Mouse (Mus musculus) embryonic facial prominence, embryonic 12.5 days (tissue): Measurements from ENCODE around the gene 2210011C24Rik. TPM values are rescaled to one million over a fixed set of nuclear protein-coding genes. Genes with fewer than 3 reads are reported as not detected.

Experiments used
- ATAC-seq: fragments of 200-750 bp; cut with Nextera tagmentation; 2 replicates; pipeline ENCODE4 v1.8.0; 2017; ENCODE audit not compliant: insufficient number of reproducible peaks, insufficient read depth, low FRiP score, low TSS enrichment
- H3K27ac ChIP-seq: fragments of 300-500 bp; sonication (generic); 2 replicates; pipeline ENCODE4 v1.5.1; 2016; ENCODE audit warnings: mild to moderate bottlenecking
- H3K27me3 ChIP-seq: fragments of 300-500 bp; sonication (generic); 2 replicates; pipeline ENCODE4 v1.6.1; 2016; ENCODE audit warnings: mild to moderate bottlenecking, moderate library complexity
- H3K36me3 ChIP-seq: fragments of 300-500 bp; sonication (generic); 2 replicates; pipeline ENCODE4 v1.6.1; 2016; ENCODE audit warnings: mild to moderate bottlenecking
- H3K4me1 ChIP-seq: fragments of 300-500 bp; sonication (generic); 2 replicates; pipeline ENCODE4 v1.6.1; 2016
- H3K4me2 ChIP-seq: fragments of 300-500 bp; sonication (generic); replicated peaks from 2 replicates; pipeline ENCODE4 v1.6.1; 2016; ENCODE audit warnings: mild to moderate bottlenecking, moderate library complexity
- H3K4me3 ChIP-seq: fragments of 300-500 bp; sonication (generic); 2 replicates; pipeline ENCODE4 v1.5.1; 2016; ENCODE audit warnings: mild to moderate bottlenecking
- H3K9ac ChIP-seq: fragments of 300-500 bp; sonication (generic); 2 replicates; pipeline ENCODE4 v1.6.1; 2016; ENCODE audit warnings: mild to moderate bottlenecking, moderate library complexity
- H3K9me3 ChIP-seq: fragments of 300-500 bp; sonication (generic); 2 replicates; pipeline ENCODE4 v1.6.1; 2016; ENCODE audit warnings: mild to moderate bottlenecking, moderate library complexity
- WGBS: fragments of 180-500 bp; shearing (Covaris S2); methylation state at CpG from one replicate; pipeline ENCODE4 v1.1.7; 2016; 5-methylcytosine and 5-hydroxymethylcytosine counted together
- polyA plus RNA-seq: library from polyadenylated mRNA; unstranded; fragments of >200 nt; fragmentation: Nextera tagmentation; extraction: Ambion mirVana; gene quantifications from 2 replicates; pipeline ENCODE4 v1.2.1, GENCODE M21; 2016

Gene 2210011C24Rik
- polyA plus RNA-seq, 1 experiment from 2014 or later, result not detected

DNA sequence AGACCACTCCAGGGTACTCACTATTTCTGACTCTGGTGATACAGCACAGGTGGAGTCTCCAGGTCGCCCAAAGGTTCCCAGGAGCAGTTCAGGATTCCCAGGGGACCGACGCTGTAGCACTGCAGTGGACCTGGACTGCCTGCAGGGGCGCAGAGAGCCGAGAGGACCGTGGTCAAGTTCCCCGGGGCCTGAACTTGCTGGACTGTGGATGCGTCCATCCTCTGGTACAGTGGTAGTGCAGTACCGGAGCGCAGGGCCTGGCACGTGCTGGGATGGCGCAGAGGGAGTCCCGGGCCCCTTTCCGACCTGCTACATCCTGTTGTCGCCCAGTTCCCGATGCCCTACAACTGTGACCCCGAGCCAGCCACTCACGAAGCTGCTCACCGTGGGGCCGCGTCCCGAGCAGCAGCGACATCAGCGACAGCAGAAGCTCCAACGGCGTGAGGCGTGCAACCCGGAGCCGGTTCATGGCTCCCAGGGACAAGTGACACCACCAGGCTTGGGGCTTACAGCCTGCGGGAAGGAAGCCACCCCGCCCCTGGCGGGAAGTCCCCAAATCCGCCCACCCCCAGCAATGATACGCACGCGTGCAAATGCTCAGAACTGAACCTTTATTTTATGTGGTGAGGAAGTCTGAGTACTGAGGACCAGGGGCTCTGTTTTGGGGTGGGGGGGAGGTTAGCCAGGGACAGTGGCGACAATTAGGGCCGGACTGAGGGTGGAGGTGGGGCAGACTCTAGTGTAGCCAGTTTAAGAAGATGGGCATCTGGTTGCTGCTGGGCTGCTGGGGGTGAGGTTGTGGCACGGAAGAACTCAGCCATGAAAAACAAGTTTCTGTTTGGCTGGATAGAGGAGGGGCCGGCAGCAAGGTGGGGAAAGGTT is 30.3 kb upstream of the 2210011C24Rik start, which contains the start of gene Il27ra:
Gene Il27ra (minus strand): TSS at position 524 of the 882 bp plus-strand sequence.
- Histone ChIP-seq H3K36me3 (no peaks in the 10 kb centered on the region), H3K9me3 (no peaks in the 10 kb centered on the region), H3K27ac (no peak within 1 kb of the TSS), H3K4me2 (peak within 1 kb of the TSS; percentile 76), H3K9ac (peak within 1 kb of the TSS; percentile 49), H3K4me3 (peak within 1 kb of the TSS; percentile 37), H3K27me3 (peaks cover 61% of the 10 kb centered on the region), H3K4me1 (peaks cover 15% of the 10 kb centered on the region)
- no peak for ATAC-seq
- WGBS, result 5% methylated on average over 40 of the region's 40 CpGs

DNA sequence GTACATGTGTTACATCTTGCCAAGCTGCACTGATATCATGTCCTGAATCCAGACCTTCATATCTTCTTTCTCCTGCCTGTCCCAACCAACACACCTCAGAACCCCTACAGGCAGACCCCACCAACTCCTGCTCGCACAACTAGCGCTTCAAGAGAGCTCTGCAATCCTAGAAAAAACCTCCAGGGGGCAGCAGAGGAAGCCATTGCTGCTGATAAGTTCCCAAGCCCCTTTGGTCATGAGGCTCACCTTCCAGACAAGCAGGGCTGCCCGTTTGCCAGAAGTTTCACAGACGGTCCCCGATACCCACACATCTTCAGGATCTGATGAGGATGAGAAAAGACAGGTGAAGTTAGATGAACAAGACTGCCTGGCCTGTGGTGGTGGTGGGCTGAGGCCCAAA is 27.1 kb upstream of the 2210011C24Rik start:
- H3K4me2 ChIP-seq, result no peak overlapping the region
- 4% methylated on average over 5 of the region's 5 CpGs for WGBS
- H3K4me1 ChIP-seq, result peaks cover 10% of the 10 kb centered on the region
- no peaks in the 10 kb centered on the region for H3K9me3 ChIP-seq
- no peaks in the 10 kb centered on the region for H3K36me3 ChIP-seq
- no peak overlapping the region for H3K9ac ChIP-seq
- ATAC-seq, result no peak
- no peak overlapping the region for H3K27ac ChIP-seq
- H3K4me3 ChIP-seq, result no peak overlapping the region
- peaks cover 45% of the 10 kb centered on the region for H3K27me3 ChIP-seq

DNA sequence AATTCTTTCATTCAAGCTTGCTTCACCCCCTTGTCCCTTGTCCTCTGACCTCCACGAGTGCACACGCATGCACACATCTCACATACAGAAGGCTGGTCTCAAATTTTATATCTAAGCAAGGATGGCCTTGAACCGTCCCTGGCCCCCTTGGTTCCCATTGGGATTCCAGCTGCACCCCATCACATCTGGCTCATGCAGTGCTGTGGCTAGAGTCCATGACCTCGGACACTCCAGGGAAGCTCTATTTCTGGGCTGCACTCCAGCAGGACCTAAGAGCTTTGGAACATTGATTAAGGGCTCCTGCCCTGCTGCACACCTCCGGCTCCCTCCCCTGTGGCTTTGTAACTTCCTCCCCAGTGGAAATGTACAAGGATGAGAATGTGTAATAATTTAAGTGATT is 26.0 kb upstream of the 2210011C24Rik start:
- Histone ChIP-seq H3K4me1 (peaks cover 10% of the 10 kb centered on the region), H3K4me2 (no peak overlapping the region), H3K36me3 (no peaks in the 10 kb centered on the region), H3K9ac (no peak overlapping the region), H3K9me3 (no peaks in the 10 kb centered on the region), H3K27me3 (peaks cover 35% of the 10 kb centered on the region), H3K4me3 (no peak overlapping the region), H3K27ac (no peak overlapping the region)
- ATAC-seq, result no peak
- WGBS, result 71% methylated on average over 5 of the region's 5 CpGs

DNA sequence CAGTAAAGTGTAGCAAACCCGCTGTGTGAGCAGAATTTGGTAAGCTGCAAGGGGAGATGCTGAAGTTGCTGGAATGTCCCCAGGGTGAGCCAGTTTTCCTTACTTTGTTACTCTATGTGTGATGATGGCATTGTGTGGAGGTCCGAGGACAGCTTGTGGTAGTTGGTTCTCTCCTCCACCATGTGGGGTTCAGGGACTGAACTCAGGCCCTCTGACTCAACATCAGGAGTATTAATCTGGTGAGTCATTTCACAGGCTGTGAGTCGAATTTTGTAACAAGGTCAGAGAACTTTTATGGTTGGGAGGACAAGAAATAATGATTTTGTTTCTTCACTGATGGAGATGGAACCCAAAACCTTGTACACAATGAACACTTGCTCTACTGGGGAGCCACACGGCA is 20.8 kb upstream of the 2210011C24Rik start:
- Histone ChIP-seq H3K36me3 (no peaks in the 10 kb centered on the region), H3K9ac (no peak overlapping the region), H3K27ac (no peak overlapping the region), H3K27me3 (peaks cover 15% of the 10 kb centered on the region), H3K9me3 (no peaks in the 10 kb centered on the region), H3K4me3 (no peak overlapping the region), H3K4me1 (no peaks in the 10 kb centered on the region), H3K4me2 (no peak overlapping the region)
- WGBS, result 80% methylated on average over 4 of the region's 4 CpGs
- ATAC-seq, result no peak

DNA sequence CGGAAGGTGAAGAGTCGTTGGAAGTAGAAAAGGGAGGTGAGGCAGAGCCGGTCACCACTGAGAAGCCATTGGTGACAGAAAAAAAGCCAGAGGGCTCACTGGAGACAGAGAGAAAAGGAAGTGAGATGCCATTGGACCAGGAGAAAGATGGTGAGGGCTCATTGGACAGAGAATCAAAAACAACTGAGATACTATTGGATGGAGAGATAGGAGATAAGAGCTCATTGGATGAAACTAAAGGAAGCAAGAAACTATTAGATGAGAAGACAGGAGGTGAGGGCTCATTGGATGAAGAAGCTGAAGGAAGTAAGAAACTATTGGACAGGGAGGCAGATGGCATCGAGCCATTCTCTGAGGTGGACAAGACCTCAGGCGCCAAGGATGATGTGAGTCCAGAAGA is 17.3 kb upstream of the 2210011C24Rik start:
- no peak for ATAC-seq
- H3K27ac ChIP-seq, result no peak overlapping the region
- H3K9me3 ChIP-seq, result no peaks in the 10 kb centered on the region
- H3K9ac ChIP-seq, result no peak overlapping the region
- 0 out of 2 replicates have a peak, but pooled peaks cover 9% of the 10 kb centered on the region for H3K4me1 ChIP-seq
- no peak overlapping the region for H3K4me3 ChIP-seq
- H3K36me3 ChIP-seq, result no peaks in the 10 kb centered on the region
- H3K27me3 ChIP-seq, result peaks cover 37% of the 10 kb centered on the region
- WGBS, result 91% methylated on average over 5 of the region's 5 CpGs
- H3K4me2 ChIP-seq, result no peak overlapping the region

DNA sequence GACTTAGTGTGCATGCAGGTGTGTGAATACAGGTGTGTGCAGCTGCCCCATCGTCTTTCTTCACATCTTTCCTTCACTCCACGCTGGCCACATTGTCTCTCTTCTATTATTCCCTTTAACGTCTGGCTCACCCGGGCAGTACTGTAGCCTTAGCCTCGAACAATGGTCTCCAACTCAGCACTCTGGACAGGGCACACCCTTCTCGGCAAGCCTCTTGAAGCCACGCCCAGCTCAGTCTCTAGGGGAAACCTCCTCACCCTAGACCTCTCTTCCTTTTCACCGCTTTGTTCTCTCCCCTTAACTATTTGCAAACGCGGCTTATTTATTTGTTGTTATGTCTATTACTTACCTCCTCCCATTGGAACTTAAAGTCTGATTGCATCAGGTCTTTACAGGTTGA is 15.5 kb upstream of the 2210011C24Rik start:
- ATAC-seq, result no peak
- H3K9me3 ChIP-seq, result no peaks in the 10 kb centered on the region
- H3K9ac ChIP-seq, result no peak overlapping the region
- no peaks in the 10 kb centered on the region for H3K36me3 ChIP-seq
- 13% methylated on average over 10 of the region's 10 CpGs for WGBS
- H3K4me1 ChIP-seq, result 0 out of 2 replicates have a peak, but pooled peaks cover 15% of the 10 kb centered on the region
- H3K27me3 ChIP-seq, result peaks cover 42% of the 10 kb centered on the region
- H3K4me2 ChIP-seq, result no peak overlapping the region
- no peak overlapping the region for H3K27ac ChIP-seq
- no peak overlapping the region for H3K4me3 ChIP-seq

DNA sequence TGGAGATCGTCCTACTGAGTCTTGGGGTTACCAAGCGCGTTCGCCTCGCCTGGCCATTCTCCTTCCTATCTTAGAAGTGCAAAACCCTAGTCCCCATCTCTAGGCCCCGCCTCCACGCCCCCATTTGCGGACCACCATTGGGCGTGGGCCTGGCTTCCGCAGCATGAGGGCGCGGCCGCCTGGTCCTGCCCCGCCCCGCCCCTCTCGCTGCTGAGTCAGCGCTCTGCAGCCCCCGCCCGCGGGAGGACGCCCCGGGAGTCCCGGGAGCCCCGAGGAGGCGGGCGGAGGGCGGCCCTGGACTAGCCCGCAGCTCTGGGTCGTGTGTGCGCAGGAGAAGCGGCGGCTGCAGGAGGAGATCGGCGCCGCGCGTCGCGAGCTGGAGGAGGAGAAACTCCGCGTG is 13.9 kb upstream of the 2210011C24Rik start:
- peak overlapping the region; percentile 52 for H3K9ac ChIP-seq
- H3K4me1 ChIP-seq, result 0 out of 2 replicates have a peak, but pooled peaks cover 19% of the 10 kb centered on the region
- peaks cover 55% of the 10 kb centered on the region for H3K27me3 ChIP-seq
- H3K27ac ChIP-seq, result no peak overlapping the region
- peak; percentile 78 for ATAC-seq
- no peaks in the 10 kb centered on the region for H3K9me3 ChIP-seq
- WGBS, result under 1% methylated on average over 41 of the region's 41 CpGs
- peak overlapping the region; percentile 80 for H3K4me2 ChIP-seq
- peak overlapping the region; percentile 48 for H3K4me3 ChIP-seq
- no peaks in the 10 kb centered on the region for H3K36me3 ChIP-seq

DNA sequence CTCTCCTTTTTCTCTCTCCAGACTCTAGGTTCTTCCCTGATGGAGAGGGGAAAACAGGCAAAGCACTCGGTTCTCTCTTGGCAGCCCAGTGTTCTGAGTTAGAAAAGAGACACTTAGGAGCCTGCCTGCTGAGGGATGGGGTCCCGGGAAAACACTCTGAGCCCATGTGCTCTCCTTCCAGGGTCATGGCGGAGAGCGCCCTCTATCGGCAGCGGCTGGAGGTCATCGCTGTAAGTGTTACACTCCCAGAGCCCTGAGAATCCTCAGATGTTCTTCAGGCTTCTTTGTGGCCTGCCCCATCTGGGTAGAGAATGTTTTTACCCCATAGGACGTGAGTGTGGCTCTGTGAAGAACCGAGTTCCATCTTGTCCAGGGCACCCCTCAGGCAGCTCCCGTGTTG is 12.2 kb upstream of the 2210011C24Rik start:
- peaks cover 66% of the 10 kb centered on the region for H3K27me3 ChIP-seq
- H3K27ac ChIP-seq, result no peak overlapping the region
- H3K36me3 ChIP-seq, result no peaks in the 10 kb centered on the region
- no peak overlapping the region for H3K9ac ChIP-seq
- H3K4me1 ChIP-seq, result 0 out of 2 replicates have a peak, but pooled peaks cover 19% of the 10 kb centered on the region
- H3K4me3 ChIP-seq, result no peak overlapping the region
- H3K4me2 ChIP-seq, result no peak overlapping the region
- WGBS, result 12% methylated on average over 10 of the region's 10 CpGs
- ATAC-seq, result no peak
- H3K9me3 ChIP-seq, result no peaks in the 10 kb centered on the region

DNA sequence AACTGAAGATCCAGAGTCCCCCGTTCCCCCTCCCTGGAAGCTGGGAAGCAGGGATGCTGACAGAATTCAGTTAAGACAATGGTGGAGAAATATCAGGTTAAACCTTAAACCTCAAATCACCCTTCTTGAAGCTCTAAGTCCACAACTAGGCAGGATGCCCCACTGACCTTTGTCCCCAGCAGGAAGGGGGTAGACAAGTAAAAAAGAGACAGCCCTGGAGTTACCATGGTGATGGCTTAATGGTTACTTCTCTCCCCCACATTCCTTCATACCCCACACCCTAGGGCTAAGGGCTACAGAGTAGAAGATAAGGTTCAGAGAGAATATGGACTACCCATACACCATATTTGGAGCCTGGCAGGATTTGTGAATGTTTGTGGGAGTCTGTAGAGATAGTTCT is 11.7 kb upstream of the 2210011C24Rik start:
- Histone ChIP-seq H3K36me3 (no peaks in the 10 kb centered on the region), H3K4me1 (0 out of 2 replicates have a peak, but pooled peaks cover 19% of the 10 kb centered on the region), H3K4me3 (no peak overlapping the region), H3K4me2 (no peak overlapping the region), H3K27ac (no peak overlapping the region), H3K9ac (no peak overlapping the region), H3K9me3 (no peaks in the 10 kb centered on the region), H3K27me3 (peaks cover 65% of the 10 kb centered on the region)
- no peak for ATAC-seq
- 57% methylated on average over 1 of the region's 1 CpGs for WGBS

DNA sequence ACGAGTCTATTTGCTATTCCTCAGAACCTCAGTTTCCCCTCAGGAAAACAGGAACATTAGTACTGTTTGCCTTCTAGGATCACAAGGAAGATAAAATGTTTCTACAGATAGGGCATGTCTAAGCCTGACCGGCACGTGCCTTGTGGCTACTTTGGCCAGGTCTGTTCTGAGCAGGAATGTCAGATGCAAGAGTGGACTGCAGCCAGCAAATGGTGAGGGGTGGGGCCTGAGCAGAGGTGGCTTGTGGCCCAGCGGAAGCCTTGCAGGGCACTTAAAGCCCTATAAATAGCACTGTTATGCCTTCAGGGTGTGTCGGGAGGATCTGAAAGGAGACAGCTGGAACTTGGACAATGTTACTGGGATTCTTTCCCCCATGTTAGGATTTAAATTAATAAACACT is 11.1 kb upstream of the 2210011C24Rik start:
- Histone ChIP-seq H3K36me3 (no peaks in the 10 kb centered on the region), H3K27me3 (peaks cover 63% of the 10 kb centered on the region), H3K4me2 (no peak overlapping the region), H3K9me3 (no peaks in the 10 kb centered on the region), H3K4me1 (0 out of 2 replicates have a peak, but pooled peaks cover 19% of the 10 kb centered on the region), H3K27ac (no peak overlapping the region), H3K4me3 (no peak overlapping the region), H3K9ac (no peak overlapping the region)
- ATAC-seq, result no peak
- WGBS, result 27% methylated on average over 5 of the region's 5 CpGs

DNA sequence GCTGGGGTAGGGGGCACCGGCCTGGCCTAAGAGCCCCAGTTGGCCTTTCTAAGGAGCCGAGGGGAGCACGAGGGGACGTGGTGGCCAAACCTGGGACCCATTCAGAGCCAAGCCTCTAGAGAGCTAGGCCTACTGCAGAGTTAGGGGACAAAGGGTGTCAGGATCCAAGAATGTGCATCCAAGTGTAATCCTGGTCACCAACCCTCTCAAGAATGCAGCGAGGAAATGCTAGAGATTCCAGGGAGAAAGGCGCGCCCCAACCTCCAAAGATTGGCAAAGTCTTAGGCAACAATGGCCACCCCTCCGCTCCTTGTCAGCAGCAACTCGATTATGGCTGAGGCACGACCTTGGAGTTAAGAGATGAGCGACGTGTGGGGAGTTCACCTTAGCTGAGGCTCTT is 9.6 kb upstream of the 2210011C24Rik start:
- ATAC-seq, result no peak
- 52% methylated on average over 12 of the region's 12 CpGs for WGBS
- Histone ChIP-seq H3K36me3 (no peaks in the 10 kb centered on the region), H3K27me3 (peaks cover 48% of the 10 kb centered on the region), H3K4me2 (no peak overlapping the region), H3K9ac (no peak overlapping the region), H3K27ac (no peak overlapping the region), H3K4me3 (no peak overlapping the region), H3K4me1 (0 out of 2 replicates have a peak, but pooled peaks cover 19% of the 10 kb centered on the region), H3K9me3 (no peaks in the 10 kb centered on the region)

DNA sequence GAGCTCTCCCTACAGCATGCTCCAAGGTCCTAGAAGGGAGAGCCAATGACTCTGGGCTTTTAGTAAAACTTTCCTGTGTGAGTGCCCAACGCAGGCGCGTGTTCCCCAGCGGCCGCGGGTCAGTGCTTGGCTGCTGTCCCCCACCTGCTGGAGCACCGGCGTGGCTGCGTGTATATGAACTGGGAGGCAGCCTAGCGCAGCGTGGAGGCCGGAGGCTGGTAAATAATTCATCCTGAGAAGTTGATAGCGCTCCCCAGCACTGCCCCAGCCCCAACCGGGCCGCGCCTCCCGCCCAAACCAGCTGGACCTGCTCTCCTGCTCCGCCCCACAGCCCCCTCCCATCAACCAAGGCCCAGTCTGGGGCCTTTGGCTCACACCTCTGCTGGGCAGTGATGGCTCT is 9.1 kb upstream of the 2210011C24Rik start, which contains the start of gene Palm3:
Gene Palm3 (plus strand): TSS at position 376 of the 400 bp plus-strand sequence.
- no peak within 1 kb of the TSS for H3K4me3 ChIP-seq
- no peak for ATAC-seq
- H3K4me2 ChIP-seq, result no peak within 1 kb of the TSS
- no peak within 1 kb of the TSS for H3K27ac ChIP-seq
- H3K9ac ChIP-seq, result peak within 1 kb of the TSS; percentile 25; the same call in 1 of the 2 replicates
- H3K27me3 ChIP-seq, result peaks cover 43% of the 10 kb centered on the region
- H3K36me3 ChIP-seq, result no peaks in the 10 kb centered on the region
- H3K4me1 ChIP-seq, result 0 out of 2 replicates have a peak, but pooled peaks cover 17% of the 10 kb centered on the region
- WGBS, result 10% methylated on average over 18 of the region's 18 CpGs
- H3K9me3 ChIP-seq, result 0 out of 2 replicates have a peak, but pooled peaks cover 2% of the 10 kb centered on the region
